Mouse (Mus musculus) intestine, embryonic 16.5 days (tissue): ENCODE results near the gene Cdc42ep2. TPM values are rescaled to one million over a fixed set of nuclear protein-coding genes. Genes with fewer than 3 reads are reported as not detected.

Experiments
- ATAC-seq: fragments of 200-750 bp; cut with Nextera tagmentation; 2 replicates; pipeline ENCODE4 v1.8.0; 2017; ENCODE audit warnings: moderate TSS enrichment, moderate library complexity
- H3K27ac ChIP-seq: fragments of 300-500 bp; sonication (generic); 2 replicates; pipeline ENCODE4 v1.5.1; 2014; ENCODE audit warnings: mild to moderate bottlenecking, low read length
- H3K27me3 ChIP-seq: fragments of 300-500 bp; sonication (generic); replicated peaks from 2 replicates; pipeline ENCODE4 v1.6.1; 2014; ENCODE audit warnings: low read length, control low read depth, mixed read lengths; ENCODE audit not compliant: control insufficient read depth, insufficient read depth
- H3K36me3 ChIP-seq: fragments of 300-500 bp; sonication (generic); 2 replicates; pipeline ENCODE4 v1.6.1; 2014; ENCODE audit warnings: low read length, control low read depth; ENCODE audit not compliant: control insufficient read depth, insufficient read depth
- H3K4me1 ChIP-seq: fragments of 300-500 bp; sonication (generic); 2 replicates; pipeline ENCODE4 v1.6.1; 2014; ENCODE audit warnings: low read length, control low read depth, mixed read lengths; ENCODE audit not compliant: control insufficient read depth, insufficient read depth
- H3K4me2 ChIP-seq: fragments of 300-500 bp; sonication (generic); 2 replicates; pipeline ENCODE4 v1.6.1; 2014; ENCODE audit warnings: low read depth, low read length, control low read depth
- H3K4me3 ChIP-seq: fragments of 300-500 bp; sonication (generic); 2 replicates; pipeline ENCODE4 v1.5.1; 2014; ENCODE audit warnings: mild to moderate bottlenecking, low read length
- H3K9ac ChIP-seq: fragments of 300-500 bp; sonication (generic); 2 replicates; pipeline ENCODE4 v1.6.1; 2014; ENCODE audit warnings: low read depth, low read length
- H3K9me3 ChIP-seq: fragments of 300-500 bp; sonication (generic); 2 replicates; pipeline ENCODE4 v1.6.1; 2016; ENCODE audit warnings: low read length, control low read depth; ENCODE audit not compliant: control insufficient read depth
- WGBS: fragments of 180-500 bp; shearing (Covaris S2); extraction: QIAGEN DNeasy Blood & Tissue Kit; methylation state at CpG from one replicate; pipeline ENCODE4 v1.1.7; 2014; 5-methylcytosine and 5-hydroxymethylcytosine counted together
- polyA plus RNA-seq: library from polyadenylated mRNA; unstranded; fragments of >200 nt; fragmentation: Nextera tagmentation; extraction: Ambion mirVana; gene quantifications from 2 replicates; pipeline ENCODE4 v1.2.1, GENCODE M21; 2015

Cdc42ep2 gene
- polyA plus RNA-seq, 1 experiment from 2014 or later = 14.7 TPM

DNA sequence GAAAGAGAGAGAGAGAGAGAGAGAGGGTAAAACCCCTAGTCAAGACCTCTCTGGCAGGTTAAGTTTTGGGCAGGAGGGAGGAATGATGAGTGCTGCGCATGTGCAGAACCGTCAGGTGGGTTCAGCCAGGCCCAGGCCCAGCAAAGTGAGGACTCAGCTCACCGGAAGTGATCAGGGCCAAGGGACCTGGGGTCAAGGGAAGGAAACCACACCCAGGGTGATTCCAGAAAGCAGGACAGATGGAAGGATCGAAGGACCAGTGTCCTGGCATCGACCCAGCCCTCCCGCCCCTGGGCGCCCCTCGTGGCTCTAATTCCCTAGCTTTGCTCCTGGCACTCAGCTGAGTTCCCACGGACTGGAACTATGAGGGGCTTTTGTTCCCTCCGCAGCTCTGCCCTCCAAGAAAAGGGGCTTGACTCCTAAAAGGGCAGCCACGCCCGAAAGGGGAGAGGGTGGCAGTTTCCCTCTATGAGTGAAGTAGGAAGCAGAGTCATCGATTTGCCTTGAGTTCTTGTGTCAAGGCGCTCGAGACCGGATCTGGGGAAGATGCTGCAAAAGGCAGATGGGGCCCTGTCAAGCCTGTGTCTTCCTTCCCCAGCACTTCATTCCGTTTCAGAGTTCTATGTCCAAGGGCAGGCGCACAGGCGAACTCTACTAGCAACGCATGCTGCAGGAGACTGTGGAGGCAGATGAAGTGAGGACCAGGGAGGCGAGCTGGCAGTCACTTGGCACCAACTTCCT is 12.6 kb upstream of the Cdc42ep2 start:
- H3K9me3 ChIP-seq = no peaks in the 10 kb centered on the region
- no peak overlapping the region for H3K9ac ChIP-seq
- ATAC-seq = no peak
- no peak overlapping the region for H3K4me2 ChIP-seq
- H3K27ac ChIP-seq = no peak overlapping the region
- 78% methylated on average over 21 of the region's 21 CpGs for WGBS
- no peaks in the 10 kb centered on the region for H3K27me3 ChIP-seq
- H3K36me3 ChIP-seq = no peaks in the 10 kb centered on the region; the same call in none of the 2 replicates
- peaks cover 31% of the 10 kb centered on the region for H3K4me1 ChIP-seq
- H3K4me3 ChIP-seq = no peak overlapping the region

GRCm38 (mm10) chr19:5935691-5936090 is 11.1 kb upstream of the Cdc42ep2 start:
- H3K27me3 ChIP-seq = no peaks in the 10 kb centered on the region
- 55% methylated on average over 5 of the region's 5 CpGs for WGBS
- H3K4me3 ChIP-seq = no peak overlapping the region
- peak overlapping the region; percentile 64 for H3K27ac ChIP-seq
- peaks cover 31% of the 10 kb centered on the region for H3K4me1 ChIP-seq
- H3K36me3 ChIP-seq = no peaks in the 10 kb centered on the region; the same call in 1 of the 2 replicates
- no peak overlapping the region for H3K4me2 ChIP-seq
- ATAC-seq = peak; percentile 47; the same call in 1 of the 2 replicates
- H3K9ac ChIP-seq = peak overlapping the region; percentile 39
- no peaks in the 10 kb centered on the region for H3K9me3 ChIP-seq

DNA sequence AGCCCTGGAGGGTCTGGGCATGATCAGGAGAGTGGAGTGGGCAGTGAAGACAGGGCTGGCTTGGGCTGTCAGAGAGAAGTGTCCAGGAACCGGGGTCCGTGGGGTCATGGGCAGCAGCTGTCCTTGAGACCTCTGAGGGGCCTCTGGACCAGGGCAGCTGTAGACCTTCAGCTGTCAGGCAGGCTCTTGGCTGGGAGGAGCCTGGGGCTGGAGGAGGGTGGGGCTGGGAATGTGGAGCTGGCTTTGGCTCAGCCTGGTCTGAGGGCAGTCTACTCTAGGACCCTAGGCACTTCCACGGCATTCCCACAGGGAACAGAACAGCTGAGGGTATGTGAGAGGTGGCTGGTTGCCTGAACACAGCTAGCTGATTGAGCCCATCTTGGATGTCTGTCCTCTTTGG is 10.7 kb upstream of the Cdc42ep2 start:
- ATAC-seq = peak; percentile 87
- Histone ChIP-seq H3K9ac (peak overlapping the region; percentile 39), H3K4me2 (no peak overlapping the region), H3K27ac (peak overlapping the region; percentile 64), H3K9me3 (no peaks in the 10 kb centered on the region), H3K4me3 (no peak overlapping the region), H3K36me3 (no peaks in the 10 kb centered on the region; the same call in 1 of the 2 replicates), H3K4me1 (peaks cover 32% of the 10 kb centered on the region), H3K27me3 (no peaks in the 10 kb centered on the region)
- WGBS = 16% methylated on average over 3 of the region's 3 CpGs

DNA sequence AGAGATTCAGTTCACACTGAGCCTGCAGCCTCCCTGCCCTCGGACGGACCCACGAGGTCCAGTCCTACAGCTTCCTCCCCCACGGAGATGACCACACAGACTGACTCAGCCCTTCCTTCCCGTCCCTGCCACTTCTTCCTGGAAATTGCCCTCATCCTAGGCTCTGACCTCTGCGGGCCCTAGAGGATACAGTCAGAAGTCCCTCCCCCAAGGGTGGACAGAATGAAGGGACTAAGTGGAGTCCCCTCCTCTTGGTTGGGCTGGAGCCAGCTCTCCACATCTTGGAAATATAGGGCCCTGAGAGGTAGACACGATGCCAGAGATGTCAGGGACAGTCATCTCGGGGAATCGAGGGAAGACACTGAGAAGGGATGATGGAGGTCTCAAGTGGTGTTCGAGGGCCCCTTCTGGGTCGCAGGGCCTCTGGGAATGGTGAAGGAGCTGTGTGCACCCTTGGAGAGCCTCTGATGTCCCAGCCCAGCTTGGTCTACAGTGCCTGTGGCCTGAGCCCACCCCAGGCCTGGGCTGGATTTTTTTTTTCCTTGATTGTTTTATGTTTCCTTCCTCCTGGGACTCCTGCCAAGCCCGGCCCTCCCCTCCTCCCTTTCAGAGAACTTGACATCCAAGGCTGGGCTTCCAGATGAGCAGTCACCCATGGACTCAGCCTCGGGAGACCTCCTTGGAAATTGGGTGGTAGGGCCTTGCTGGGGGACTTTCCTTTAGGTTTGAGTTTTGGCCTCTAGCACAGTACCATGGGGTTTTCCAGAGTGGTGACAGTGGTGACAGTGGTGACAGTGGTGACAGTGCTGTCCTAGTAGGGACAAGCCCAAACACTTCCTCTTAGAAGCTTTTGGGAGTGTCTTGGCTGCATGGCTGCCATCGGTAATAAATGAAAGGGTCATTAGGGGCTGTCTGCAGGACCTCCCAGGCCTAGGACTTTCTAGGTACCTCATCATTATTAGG is 5.3 kb upstream of the Cdc42ep2 start:
- no peak overlapping the region for H3K4me2 ChIP-seq
- H3K27ac ChIP-seq = peak overlapping the region; percentile 66
- peak overlapping the region; percentile 39 for H3K9ac ChIP-seq
- no peaks in the 10 kb centered on the region for H3K36me3 ChIP-seq
- 53% methylated on average over 14 of the region's 14 CpGs for WGBS
- H3K9me3 ChIP-seq = no peaks in the 10 kb centered on the region
- no peak overlapping the region for H3K4me3 ChIP-seq
- H3K4me1 ChIP-seq = peaks cover 34% of the 10 kb centered on the region
- peak; percentile 56 for ATAC-seq
- H3K27me3 ChIP-seq = no peaks in the 10 kb centered on the region

DNA sequence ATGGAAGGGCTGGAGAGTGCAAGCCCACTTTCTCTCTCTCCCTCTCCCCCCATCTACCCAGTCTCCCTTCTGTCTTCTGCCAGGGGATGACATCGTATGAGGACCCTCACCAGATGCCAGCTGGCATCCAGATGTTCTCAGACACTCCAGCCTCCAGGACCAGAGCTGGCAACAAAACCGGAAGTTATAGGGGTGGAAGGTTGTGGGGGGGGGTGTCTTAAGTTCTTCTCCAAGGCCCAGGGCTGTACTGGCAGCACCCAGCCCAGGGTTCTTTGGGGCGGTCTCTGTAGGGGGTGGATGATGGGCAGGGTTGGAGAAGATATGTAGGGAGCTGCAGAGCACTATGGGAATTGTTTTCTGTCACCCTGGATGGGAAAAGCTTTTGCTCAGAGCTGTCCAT is 3.9 kb upstream of the Cdc42ep2 start:
- no peak overlapping the region for H3K4me3 ChIP-seq
- H3K4me1 ChIP-seq = peaks cover 38% of the 10 kb centered on the region
- no peaks in the 10 kb centered on the region for H3K9me3 ChIP-seq
- no peaks in the 10 kb centered on the region for H3K36me3 ChIP-seq
- no peak for ATAC-seq
- no peaks in the 10 kb centered on the region for H3K27me3 ChIP-seq
- H3K27ac ChIP-seq = no peak overlapping the region
- H3K4me2 ChIP-seq = no peak overlapping the region
- WGBS = 44% methylated on average over 3 of the region's 3 CpGs
- 0 out of 2 replicates have a peak overlapping the region, but pooled peaks have one; percentile 16 for H3K9ac ChIP-seq

GRCm38 (mm10) chr19:5928104-5928503 is 3.5 kb upstream of the Cdc42ep2 start:
- no peaks in the 10 kb centered on the region for H3K27me3 ChIP-seq
- no peaks in the 10 kb centered on the region for H3K36me3 ChIP-seq
- H3K4me2 ChIP-seq = no peak overlapping the region
- no peaks in the 10 kb centered on the region for H3K9me3 ChIP-seq
- no peak overlapping the region for H3K27ac ChIP-seq
- H3K4me1 ChIP-seq = peaks cover 39% of the 10 kb centered on the region
- no peak for ATAC-seq
- no peak overlapping the region for H3K9ac ChIP-seq
- WGBS = 60% methylated on average over 6 of the region's 6 CpGs
- no peak overlapping the region for H3K4me3 ChIP-seq

- 70% methylated on average over 8 of the region's 8 CpGs for WGBS
- Histone ChIP-seq H3K9me3 (no peaks in the 10 kb centered on the region), H3K4me2 (no peak overlapping the region), H3K9ac (no peak overlapping the region), H3K4me1 (peaks cover 39% of the 10 kb centered on the region), H3K4me3 (no peak overlapping the region), H3K36me3 (no peaks in the 10 kb centered on the region), H3K27me3 (no peaks in the 10 kb centered on the region), H3K27ac (no peak overlapping the region)
- ATAC-seq = no peak
These were observed 2.9 kb upstream of the Cdc42ep2 start for GRCm38 (mm10) chr19:5927532-5927931.

GRCm38 (mm10) chr19:5927026-5927425 is 2.4 kb upstream of the Cdc42ep2 start:
- H3K36me3 ChIP-seq = no peaks in the 10 kb centered on the region

GRCm38 (mm10) chr19:5925311-5925855 is 767 bp upstream of the Cdc42ep2 start:
- no peak for ATAC-seq
- WGBS = 29% methylated on average over 11 of the region's 11 CpGs
- Histone ChIP-seq H3K4me2 (peak overlapping the region; percentile 56), H3K27me3 (no peaks in the 10 kb centered on the region), H3K9ac (peak overlapping the region; percentile 41), H3K9me3 (no peaks in the 10 kb centered on the region), H3K4me3 (peak overlapping the region; percentile 71), H3K36me3 (0 out of 2 replicates have a peak, but pooled peaks cover 2% of the 10 kb centered on the region), H3K27ac (peak overlapping the region; percentile 67), H3K4me1 (peaks cover 50% of the 10 kb centered on the region)

More at GRCm38 (mm10) chr19:5927026-5927425, 2.4 kb upstream of the Cdc42ep2 start:
- peaks cover 43% of the 10 kb centered on the region for H3K4me1 ChIP-seq
- H3K4me2 ChIP-seq = no peak overlapping the region
- H3K9me3 ChIP-seq = no peaks in the 10 kb centered on the region
- no peak for ATAC-seq
- no peaks in the 10 kb centered on the region for H3K27me3 ChIP-seq
- H3K9ac ChIP-seq = no peak overlapping the region
- H3K27ac ChIP-seq = no peak overlapping the region
- H3K4me3 ChIP-seq = no peak overlapping the region
- 73% methylated on average over 11 of the region's 11 CpGs for WGBS
